Mouse (Mus musculus): ENCODE data around the gene Top1.

GRCm38 (mm10) chr2:160744823-160745210 lies 99.1 kb downstream of the Top1 start:
- TF ChIP-seq CTCF (IDR thresholded peaks at IDR 0.05; ENCODE audit: low read depth) (no peak), EP300 (optimal IDR thresholded peaks at IDR 0.05) (no peak)

Measured in stomach, postnatal 0 days (tissue).